Mouse (Mus musculus): ENCODE data around the gene Dcaf15. TPM values are rescaled to one million over a fixed set of nuclear protein-coding genes. Genes with fewer than 3 reads are reported as not detected.

The Dcaf15 gene
- polyA plus RNA-seq, 3 experiments from 2014 or later: 16.6 to 20.0 (median 18.6) TPM

- ATAC-seq: no peak
These were observed 39.0 kb downstream of the Dcaf15 start for GRCm38 (mm10) chr8:84065457-84066072.

DNA sequence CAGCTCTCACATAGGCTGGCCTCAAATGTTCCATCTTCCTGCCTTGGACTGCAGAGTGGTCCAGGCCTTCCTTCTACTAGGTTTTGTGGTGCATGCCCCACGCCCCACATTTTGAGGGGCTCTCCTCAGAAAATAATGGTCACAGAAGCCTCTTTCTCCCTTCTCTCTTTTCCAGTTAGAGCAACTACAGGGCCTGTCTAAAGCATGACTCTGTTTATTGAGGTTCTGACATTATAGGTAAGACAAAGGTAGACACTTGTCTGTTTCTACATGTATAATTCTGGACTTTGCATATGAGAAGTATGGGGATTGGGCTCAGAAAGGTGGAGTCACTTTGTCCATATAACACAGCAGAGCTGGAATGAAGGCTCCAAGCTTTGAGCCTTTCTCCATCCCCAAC, 39.5 kb downstream of the Dcaf15 start, which contains the start of gene Gm10643:
Gm10643 (minus strand) TSS at position 101 of the 400 bp plus-strand sequence.
- no peak for ATAC-seq

GRCm38 (mm10) chr8:84063861-84064610, 40.5 kb downstream of the Dcaf15 start:
- ATAC-seq: peak; percentile 32

- ATAC-seq: no peak
These were observed 44.3 kb downstream of the Dcaf15 start for GRCm38 (mm10) chr8:84060245-84060644.

GRCm38 (mm10) chr8:84059226-84059625, 45.3 kb downstream of the Dcaf15 start:
- ATAC-seq: no peak

DNA sequence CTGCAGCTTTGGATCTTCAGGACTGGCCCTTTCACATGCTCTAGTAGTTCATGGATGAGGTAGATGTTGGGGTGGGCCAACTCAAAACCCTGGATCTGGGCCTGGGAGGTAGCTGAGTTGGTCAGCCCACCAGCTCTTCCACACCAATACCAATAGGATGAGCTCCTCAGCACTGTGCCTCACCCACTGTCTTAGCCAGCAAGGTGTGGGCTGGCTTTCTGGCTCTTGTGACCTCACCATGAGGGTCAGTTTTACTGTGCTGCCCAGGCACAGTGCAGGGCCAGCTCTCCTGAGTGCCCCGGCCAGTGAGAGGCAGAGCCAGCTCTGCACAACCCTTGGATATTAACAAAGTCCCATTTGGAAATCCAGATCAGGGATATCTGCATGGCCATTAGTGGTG, 46.7 kb downstream of the Dcaf15 start:
- no peak for ATAC-seq

- ATAC-seq: no peak
These were observed 51.3 kb downstream of the Dcaf15 start for GRCm38 (mm10) chr8:84053229-84053628.

GRCm38 (mm10) chr8:84052746-84053145, 51.8 kb downstream of the Dcaf15 start:
- no peak for ATAC-seq

DNA sequence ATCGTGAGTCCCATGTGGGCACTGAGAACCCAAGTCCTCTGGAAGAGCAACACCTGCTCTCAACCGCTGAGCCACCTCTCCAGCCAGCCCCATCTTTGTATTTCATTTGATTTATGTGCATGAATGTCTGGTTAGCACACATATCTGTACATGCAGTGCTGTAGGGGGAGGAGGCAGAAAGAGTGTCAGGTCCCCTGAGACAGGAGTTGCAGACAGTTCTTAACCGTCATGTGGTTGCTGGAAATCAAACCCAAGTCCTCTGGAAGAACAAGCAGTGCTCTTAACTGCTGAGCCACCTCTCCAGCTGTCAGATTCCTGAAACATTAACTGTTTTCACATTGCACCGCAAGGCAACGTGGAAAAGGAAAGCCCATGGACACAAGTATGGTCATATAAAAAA, 56.4 kb downstream of the Dcaf15 start:
- no peak for ATAC-seq

Other genes with a start within 250 kb of the Dcaf15 start
- gene Adgrl1, start 204.7 kb downstream of the Dcaf15 start, polyA plus RNA-seq (2017; shearing (Covaris generic)): 10 to 100 TPM in 2 of 3 experiments, 1 to 10 TPM in 1; 5.1 to 13.8 (median 11.3) TPM
- gene Gm10644, start 149.6 kb downstream of the Dcaf15 start, polyA plus RNA-seq (2017; shearing (Covaris generic)): 1 to 10 TPM in 1 of 3 experiments, under 1 TPM in 2; 0.16 to 1.5 (median 0.52) TPM
- 100 to 1,000 TPM in 1 of 3 experiments, 10 to 100 TPM in 2; 26.0 to 159 (median 26.4) TPM for gene Asf1b, start 149.3 kb downstream of the Dcaf15 start, polyA plus RNA-seq (2017; shearing (Covaris generic))
- gene Prkaca, start 131.8 kb downstream of the Dcaf15 start, polyA plus RNA-seq (2017; shearing (Covaris generic)): 10 to 100 TPM; 16.3 to 20.1 (median 18.8) TPM
- 1 to 10 TPM; 5.0 to 7.3 (median 6.5) TPM for gene Samd1, start 107.1 kb downstream of the Dcaf15 start, polyA plus RNA-seq (2017; shearing (Covaris generic))
- under 1 TPM in 2 of 3 experiments, not detected in 1; 0.51 to 0.70 TPM for gene 1700067K01Rik, start 103.3 kb downstream of the Dcaf15 start, polyA plus RNA-seq (2017; shearing (Covaris generic))
- gene 2210011C24Rik, start 92.6 kb downstream of the Dcaf15 start, polyA plus RNA-seq (2017; shearing (Covaris generic)): 1 to 10 TPM in 2 of 3 experiments, not detected in 1; 1.2 to 2.5 TPM
- gene Palm3, start 83.3 kb downstream of the Dcaf15 start, polyA plus RNA-seq (2017; shearing (Covaris generic)): 1 to 10 TPM; 1.6 to 3.7 (median 2.8) TPM
- gene Il27ra, start 62.2 kb downstream of the Dcaf15 start, polyA plus RNA-seq (2017; shearing (Covaris generic)): 100 to 1,000 TPM; 188 to 350 (median 272) TPM
- 10 to 100 TPM; 21.2 to 34.2 (median 31.9) TPM for gene Rln3, start 59.8 kb downstream of the Dcaf15 start, polyA plus RNA-seq (2017; shearing (Covaris generic))
- gene Gm10643, start 39.6 kb downstream of the Dcaf15 start, polyA plus RNA-seq (2017; shearing (Covaris generic)): 1 to 10 TPM in 1 of 3 experiments, under 1 TPM in 2; 0.53 to 1.4 (median 0.91) TPM
- 10 to 100 TPM in 2 of 3 experiments, 1 to 10 TPM in 1; 9.4 to 13.2 (median 13.2) TPM for gene Rfx1, start 37.9 kb downstream of the Dcaf15 start, polyA plus RNA-seq (2017; shearing (Covaris generic))
- gene Podnl1, start 21.2 kb upstream of the Dcaf15 start, polyA plus RNA-seq (2017; shearing (Covaris generic)): 10 to 100 TPM in 1 of 3 experiments, 1 to 10 TPM in 2; 8.5 to 32.9 (median 8.7) TPM
- gene Cc2d1a, start 43.2 kb upstream of the Dcaf15 start, polyA plus RNA-seq (2017; shearing (Covaris generic)): 10 to 100 TPM; 13.9 to 24.2 (median 21.3) TPM
- gene 4930432K21Rik, start 43.3 kb upstream of the Dcaf15 start, polyA plus RNA-seq (2017; shearing (Covaris generic)): 1 to 10 TPM in 2 of 3 experiments, not detected in 1; 1.5 to 1.6 TPM
- gene Nanos3, start 80.4 kb upstream of the Dcaf15 start, polyA plus RNA-seq (2017; shearing (Covaris generic)): not detected
- 1 to 10 TPM; 2.9 to 4.8 (median 4.4) TPM for gene Zswim4, start 132.3 kb upstream of the Dcaf15 start, polyA plus RNA-seq (2017; shearing (Covaris generic))
- gene D8Ertd738e, start 145.0 kb upstream of the Dcaf15 start, polyA plus RNA-seq (2017; shearing (Covaris generic)): 100 to 1,000 TPM; 351 to 392 (median 390) TPM
- 10 to 100 TPM in 2 of 3 experiments, 1 to 10 TPM in 1; 7.2 to 34.3 (median 25.2) TPM for gene Mri1, start 152.6 kb upstream of the Dcaf15 start, polyA plus RNA-seq (2017; shearing (Covaris generic))
- gene Ccdc130, start 165.6 kb upstream of the Dcaf15 start, polyA plus RNA-seq (2017; shearing (Covaris generic)): 10 to 100 TPM; 40.4 to 53.7 (median 44.6) TPM